Mouse (Mus musculus) olfactory bulb, adult 2 months (tissue): ENCODE data around the gene 4933409G03Rik.

Experiments
- CTCF ChIP-seq: fragments of 200-500 bp; IDR thresholded peaks from 2 replicates; pipeline ENCODE4 v1.5.1; 2012; ENCODE audit warnings: low read depth, mild to moderate bottlenecking, low read length, moderate library complexity; ENCODE audit not compliant: insufficient read depth
- POLR2A ChIP-seq: fragments of 200-500 bp; IDR thresholded peaks from 2 replicates; pipeline ENCODE4 v1.6.1; 2012; ENCODE audit warnings: mild to moderate bottlenecking, low read depth, low read length, moderate library complexity; ENCODE audit not compliant: insufficient read depth

DNA sequence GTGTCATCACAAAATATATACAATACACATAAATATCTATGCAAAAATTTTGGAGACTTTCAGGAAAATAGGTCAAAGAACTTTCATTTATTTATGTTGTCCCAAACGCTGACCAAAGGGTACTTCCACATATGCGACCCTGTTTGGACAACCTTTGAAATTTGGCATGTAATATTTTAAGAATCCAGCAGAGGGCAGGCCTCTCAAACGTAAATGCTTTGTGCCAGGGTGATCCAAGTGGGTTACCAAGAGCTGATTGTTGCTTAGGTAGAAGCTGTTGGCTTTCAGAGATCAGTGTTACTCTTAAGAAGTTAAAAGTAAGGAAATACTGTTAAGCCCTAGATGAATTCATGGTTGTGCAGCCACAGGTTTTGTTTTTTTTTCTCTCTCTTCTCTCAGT, 18.9 kb upstream of the 4933409G03Rik start:
- TF ChIP-seq POLR2A (no peak), CTCF (no peak)
